Mouse (Mus musculus) embryonic stem cell, embryonic (primary cell): ENCODE data around the gene Rint1.

Experiments used
- CTCF ChIA-PET, 4 experiments: fragments of 300-600 bp in 2 of 4; fragments of 350-600 bp in 2 of 4; sonication (Branson Sonifier 250); formaldehyde crosslinking; loops; one replicate each; lab custom pipeline; 2022; ENCODE audit warnings: inconsistent platforms in 2 of 4; lab: Charles Lee
- POLR2A ChIA-PET, 4 experiments: fragments of 300-600 bp in 2 of 4; fragments of 350-600 bp in 2 of 4; sonication (Branson Sonifier 250); formaldehyde crosslinking; loops; one replicate each; lab custom pipeline; 2022; ENCODE audit warnings: antibody characterized with exemption in 4 of 4, inconsistent platforms in 1 of 4; lab: Charles Lee

The Rint1 gene

GRCm38 (mm10) chr5:23787536-23788389 lies at the start of gene Rint1:
TSS of gene Rint1 (plus strand) at chr5:23787711.
- ChIA-PET POLR2A (interaction anchor here in 3 of 4 experiments (0.6 to 1.6 kb wide), 14 partner anchors 8 to 230 kb away, joined by 3 to 8 read pairs (median 4); partner anchors contain the start of gene Tomm7 (in 3 of the 3)), CTCF (interaction anchor here (0.5 to 1.2 kb wide), 10 partner anchors 9 to 1754 kb away, joined by 3 to 5 read pairs (median 3); partner anchors contain the start of gene Kmt2e (in 1 of the 4))

GRCm38 (mm10) chr5:23743261-23743660 lies 44.2 kb upstream of the Rint1 start:
- ChIA-PET POLR2A (interaction anchor here in 1 of 4 experiments (1.3 kb wide), 1 partner anchor 10 kb away, joined by 5 read pairs; no protein-coding TSS in a partner anchor), CTCF (no interaction called here)

DNA sequence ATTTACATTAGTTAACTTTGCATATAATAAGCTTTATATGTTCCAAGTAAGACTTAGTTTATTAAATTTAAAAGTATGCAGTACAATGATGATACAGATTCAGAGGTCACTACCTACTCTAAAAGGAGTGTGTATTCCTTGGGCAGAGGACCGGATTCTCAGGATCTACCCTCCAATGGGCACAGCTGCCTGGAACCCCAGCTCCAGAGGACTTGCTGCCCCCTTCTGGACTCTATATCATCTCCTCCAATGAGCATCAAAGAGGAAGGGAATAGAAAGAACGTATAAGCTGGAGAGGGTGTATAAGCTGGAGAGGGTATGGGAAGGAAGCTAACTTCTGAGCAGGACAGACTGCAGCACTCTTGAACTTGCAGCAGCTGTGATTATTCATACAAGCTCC lies 37.6 kb upstream of the Rint1 start:
- POLR2A ChIA-PET: interaction anchor here in 2 of 4 experiments (0.5 to 2.3 kb wide), 9 partner anchors 14 to 427 kb away, joined by 3 to 7 read pairs (median 5); no protein-coding TSS in a partner anchor
- CTCF ChIA-PET: interaction anchor here in 3 of 4 experiments (0.6 to 1.1 kb wide), 9 partner anchors 9 to 331 kb away, joined by 3 to 4 read pairs (median 3); partner anchors contain the start of genes Rint1 (in 1 of the 3) and Tomm7 (in 1 of the 3)

DNA sequence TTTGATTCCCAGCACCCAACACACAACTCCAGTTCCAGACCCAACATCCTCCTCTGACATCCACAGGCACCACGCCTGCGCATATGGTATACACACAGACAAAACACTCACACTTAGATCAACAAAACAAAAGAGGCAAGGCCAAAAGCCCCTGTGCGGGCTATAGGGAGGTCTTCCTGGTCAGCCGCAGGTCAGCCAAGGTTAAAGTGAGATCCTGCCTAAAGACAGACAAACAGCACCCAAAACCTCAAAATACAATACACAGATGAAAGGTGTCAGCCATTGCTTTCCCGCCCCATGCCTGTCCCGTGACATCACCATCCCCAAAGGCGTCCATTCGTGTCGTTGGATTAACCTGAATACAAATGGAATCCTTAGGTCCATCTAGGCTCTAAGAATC lies 31.9 kb upstream of the Rint1 start:
- CTCF ChIA-PET: interaction anchor here in 1 of 4 experiments (0.6 to 1.4 kb wide), 2 partner anchors 25 to 1028 kb away, joined by 3 to 4 read pairs; no protein-coding TSS in a partner anchor
- POLR2A ChIA-PET: interaction anchor here in 1 of 4 experiments (0.6 kb wide), 1 partner anchor 276 kb away, joined by 3 read pairs; no protein-coding TSS in a partner anchor

GRCm38 (mm10) chr5:23756368-23756767 lies 31.1 kb upstream of the Rint1 start:
- POLR2A ChIA-PET: interaction anchor here in 3 of 4 experiments (0.6 to 2.1 kb wide), 13 partner anchors 9 to 370 kb away, joined by 3 to 11 read pairs (median 4); partner anchors contain the start of gene Kmt2e (in 1 of the 3)
- CTCF ChIA-PET: interaction anchor here (0.6 to 1.6 kb wide), 19 partner anchors 8 to 1267 kb away, joined by 3 to 12 read pairs (median 3); partner anchors contain the start of gene Tomm7 (in 1 of the 4)

DNA sequence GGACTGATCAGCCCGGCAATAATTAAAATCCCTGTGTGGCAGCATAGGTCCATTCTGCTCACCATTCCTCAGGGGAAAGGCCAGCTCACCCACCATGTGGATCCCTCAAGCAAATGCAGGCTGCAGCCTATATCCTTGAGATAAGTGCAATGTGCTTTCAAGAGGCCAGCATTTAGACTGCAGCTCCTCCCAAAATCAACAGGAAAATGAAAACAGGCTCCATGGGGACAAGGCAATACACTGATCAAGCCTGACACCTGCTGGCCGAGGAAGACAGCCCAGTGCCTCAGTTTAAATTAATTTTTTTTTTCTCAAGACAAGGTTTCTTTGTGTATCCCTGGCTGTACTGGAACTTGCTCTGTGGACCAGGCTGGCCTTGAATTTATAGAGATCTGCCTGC lies 28.9 kb upstream of the Rint1 start:
- CTCF ChIA-PET: interaction anchor here (0.5 to 1.2 kb wide), 11 partner anchors 8 to 173 kb away, joined by 3 to 5 read pairs (median 3); no protein-coding TSS in a partner anchor
- POLR2A ChIA-PET: interaction anchor here in 2 of 4 experiments (0.9 to 1.2 kb wide), 4 partner anchors 12 to 62 kb away, joined by 3 to 5 read pairs (median 4); no protein-coding TSS in a partner anchor

- ChIA-PET POLR2A (interaction anchor here in 1 of 4 experiments (1.2 to 1.4 kb wide), 2 partner anchors 9 to 14 kb away, joined by 3 to 4 read pairs; no protein-coding TSS in a partner anchor), CTCF (no interaction called here)
These were observed 25.0 kb upstream of the Rint1 start for GRCm38 (mm10) chr5:23762531-23762930.

- CTCF ChIA-PET: interaction anchor here in 2 of 4 experiments (1.0 to 1.1 kb wide), 1 partner anchor 8 kb away, joined by 3 read pairs; no protein-coding TSS in a partner anchor
- POLR2A ChIA-PET: interaction anchor here in 2 of 4 experiments (0.7 to 1.1 kb wide), 3 partner anchors 8 to 1537 kb away, joined by 3 to 5 read pairs (median 3); no protein-coding TSS in a partner anchor
These were observed 23.0 kb upstream of the Rint1 start for GRCm38 (mm10) chr5:23764557-23764956.

GRCm38 (mm10) chr5:23771105-23771504 lies 16.4 kb upstream of the Rint1 start:
- CTCF ChIA-PET: interaction anchor here in 2 of 4 experiments (0.6 to 0.8 kb wide), 3 partner anchors 10 to 15 kb away, joined by 3 to 4 read pairs (median 3); no protein-coding TSS in a partner anchor
- POLR2A ChIA-PET: interaction anchor here in 2 of 4 experiments (1.0 to 1.7 kb wide), 6 partner anchors 9 to 22 kb away, joined by 3 to 4 read pairs (median 4); partner anchors contain the start of gene Rint1 (in 1 of the 2)

- ChIA-PET CTCF (interaction anchor here in 1 of 4 experiments (0.9 kb wide), 1 partner anchor 13 kb away, joined by 3 read pairs; no protein-coding TSS in a partner anchor), POLR2A (interaction anchor here in 3 of 4 experiments (0.6 to 4.0 kb wide), 15 partner anchors 8 to 428 kb away, joined by 3 to 20 read pairs (median 4); partner anchors contain the start of genes Pus7 (in 1 of the 3) and Rint1 (in 1 of the 3))
These were observed 13.3 kb upstream of the Rint1 start for GRCm38 (mm10) chr5:23774186-23774585.

GRCm38 (mm10) chr5:23780516-23780915 lies 7.0 kb upstream of the Rint1 start:
- CTCF ChIA-PET: interaction anchor here in 2 of 4 experiments (0.6 to 1.2 kb wide), 6 partner anchors 24 to 690 kb away, joined by 3 to 5 read pairs (median 4); no protein-coding TSS in a partner anchor
- POLR2A ChIA-PET: interaction anchor here in 2 of 4 experiments (0.6 to 2.6 kb wide), 7 partner anchors 9 to 350 kb away, joined by 3 to 7 read pairs (median 3); partner anchors contain the start of gene Tomm7 (in 1 of the 2)

DNA sequence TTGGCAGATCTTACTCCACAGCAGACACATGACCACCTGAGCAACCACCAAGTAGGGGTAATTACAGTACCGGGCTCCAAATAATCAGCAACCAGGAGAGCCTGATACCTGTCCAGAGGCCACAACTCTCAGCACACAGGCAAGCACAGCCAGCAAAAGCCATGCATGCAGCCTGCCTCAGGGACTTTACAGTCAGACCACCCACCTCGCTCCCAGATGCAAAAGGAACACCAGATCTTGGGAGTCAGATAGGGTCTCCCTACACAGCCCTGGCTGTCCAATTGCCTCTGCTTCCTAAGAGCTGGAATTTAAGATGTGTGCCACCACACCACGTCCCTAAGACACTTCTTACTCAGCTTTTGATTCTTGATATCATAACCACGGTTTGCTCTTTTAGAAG lies 6.3 kb upstream of the Rint1 start:
- CTCF ChIA-PET: interaction anchor here in 2 of 4 experiments (0.7 to 1.2 kb wide), 4 partner anchors 25 to 223 kb away, joined by 3 to 4 read pairs (median 4); no protein-coding TSS in a partner anchor

DNA sequence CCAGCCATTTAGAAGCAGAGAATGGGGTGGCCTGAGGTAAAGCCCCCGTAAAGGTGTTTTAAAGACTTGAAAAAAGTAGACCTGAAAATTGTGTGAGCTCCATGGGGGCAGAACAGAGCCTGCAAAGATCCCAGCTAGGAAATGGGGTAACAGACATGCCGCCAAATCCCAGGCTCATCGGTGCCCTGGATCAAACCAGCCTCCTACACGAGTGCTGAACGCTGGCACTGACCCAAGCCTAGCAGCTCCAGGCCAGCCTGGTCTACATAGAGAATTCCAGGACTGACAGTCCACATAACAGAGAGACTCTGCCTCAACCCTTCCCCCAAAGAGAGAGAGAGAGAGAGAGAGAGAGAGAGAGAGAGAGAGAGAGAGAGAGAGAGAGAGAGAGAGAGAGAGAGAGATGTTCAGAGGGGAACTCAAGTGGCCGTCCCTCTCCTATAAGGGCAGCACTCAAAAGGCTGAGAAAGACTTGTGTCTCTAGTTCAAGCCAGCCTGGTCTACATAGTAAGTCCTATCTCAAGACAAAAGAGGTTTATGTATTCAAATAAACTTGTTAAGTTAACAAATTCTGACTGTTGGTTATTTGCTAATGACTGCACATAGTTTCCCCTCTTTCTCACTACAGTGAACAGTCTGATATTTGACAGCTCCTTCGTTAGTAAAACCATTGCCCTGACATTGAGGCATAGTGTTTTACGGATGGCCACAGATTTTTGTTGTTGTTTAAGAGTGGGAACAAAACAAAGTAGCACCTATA lies 5.3 kb upstream of the Rint1 start:
- CTCF ChIA-PET: interaction anchor here in 1 of 4 experiments (0.6 to 0.7 kb wide), 3 partner anchors 13 to 763 kb away, joined by 3 to 4 read pairs (median 4); no protein-coding TSS in a partner anchor
- POLR2A ChIA-PET: interaction anchor here in 1 of 4 experiments (1.1 to 2.7 kb wide), 3 partner anchors 8 to 37 kb away, joined by 3 to 20 read pairs (median 7); no protein-coding TSS in a partner anchor

More for the DNA sequence above, 6.3 kb upstream of the Rint1 start:
- POLR2A ChIA-PET: interaction anchor here in 2 of 4 experiments (0.8 to 2.6 kb wide), 3 partner anchors 8 to 36 kb away, joined by 3 to 7 read pairs (median 4); no protein-coding TSS in a partner anchor

DNA sequence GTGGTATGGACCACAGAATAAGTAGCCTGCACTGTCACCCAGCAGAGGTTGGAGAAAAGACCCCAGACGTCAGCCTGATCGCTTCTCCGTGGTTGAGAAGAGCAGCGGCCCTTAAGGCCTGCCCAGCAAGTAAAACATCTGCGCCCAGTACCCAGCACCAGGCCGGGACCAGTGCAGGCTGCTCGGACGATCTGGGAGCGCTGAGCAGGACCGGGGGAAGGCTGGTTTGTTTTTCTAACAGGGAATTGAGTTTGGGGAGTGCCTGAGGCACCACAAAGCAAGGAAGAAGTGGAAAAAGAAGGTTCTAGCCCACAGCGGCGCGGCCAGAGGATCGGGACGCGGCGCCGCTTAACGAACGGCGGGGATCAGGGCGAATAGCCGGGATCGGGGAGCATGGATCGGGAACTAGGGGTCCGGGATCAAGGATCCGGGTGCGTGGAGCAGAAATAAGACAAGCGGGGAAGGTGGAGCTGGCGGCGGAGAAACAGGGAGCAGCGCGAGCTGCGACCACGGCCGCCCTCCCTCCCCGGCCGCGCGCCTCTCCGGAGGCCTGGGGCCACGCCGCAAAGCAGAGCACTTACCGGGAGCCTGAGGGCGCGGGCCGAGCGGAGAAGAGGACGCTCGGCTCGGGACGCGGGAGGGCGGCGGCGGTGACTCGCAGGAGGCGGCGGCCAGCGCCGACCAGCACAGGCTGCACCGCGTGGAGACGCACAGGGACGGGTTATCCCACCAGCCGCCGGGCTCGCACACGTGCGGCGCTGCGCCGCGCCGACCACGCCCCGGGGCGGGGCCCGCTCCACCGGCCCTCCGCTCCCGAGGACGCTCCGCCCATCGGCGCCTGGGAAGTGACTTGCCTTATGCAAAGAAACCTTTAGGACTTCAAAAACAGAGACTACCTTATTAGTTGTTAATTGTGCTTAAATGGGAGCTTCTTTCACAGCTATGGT lies 4.3 kb upstream of the Rint1 start, which contains the start of gene Pus7:
Pus7 (minus strand) TSS at position 781 of the 947 bp plus-strand sequence.
- POLR2A ChIA-PET: interaction anchor here in 1 of 4 experiments (1.1 to 2.7 kb wide), 3 partner anchors 9 to 365 kb away, joined by 3 to 20 read pairs (median 7); no protein-coding TSS in a partner anchor
- CTCF ChIA-PET: no interaction called here

GRCm38 (mm10) chr5:23788390-23788830 lies 899 bp downstream of the Rint1 start:
- ChIA-PET POLR2A (interaction anchor here in 2 of 4 experiments (1.1 to 1.6 kb wide), 5 partner anchors 9 to 56 kb away, joined by 3 to 8 read pairs (median 4); partner anchors contain the start of gene Tomm7 (in 1 of the 2)), CTCF (interaction anchor here in 3 of 4 experiments (0.7 to 1.2 kb wide), 3 partner anchors 9 to 1077 kb away, joined by 3 read pairs; no protein-coding TSS in a partner anchor)
